Mouse (Mus musculus): ENCODE data around the gene Cmtm6.

Cmtm6 gene

DNA sequence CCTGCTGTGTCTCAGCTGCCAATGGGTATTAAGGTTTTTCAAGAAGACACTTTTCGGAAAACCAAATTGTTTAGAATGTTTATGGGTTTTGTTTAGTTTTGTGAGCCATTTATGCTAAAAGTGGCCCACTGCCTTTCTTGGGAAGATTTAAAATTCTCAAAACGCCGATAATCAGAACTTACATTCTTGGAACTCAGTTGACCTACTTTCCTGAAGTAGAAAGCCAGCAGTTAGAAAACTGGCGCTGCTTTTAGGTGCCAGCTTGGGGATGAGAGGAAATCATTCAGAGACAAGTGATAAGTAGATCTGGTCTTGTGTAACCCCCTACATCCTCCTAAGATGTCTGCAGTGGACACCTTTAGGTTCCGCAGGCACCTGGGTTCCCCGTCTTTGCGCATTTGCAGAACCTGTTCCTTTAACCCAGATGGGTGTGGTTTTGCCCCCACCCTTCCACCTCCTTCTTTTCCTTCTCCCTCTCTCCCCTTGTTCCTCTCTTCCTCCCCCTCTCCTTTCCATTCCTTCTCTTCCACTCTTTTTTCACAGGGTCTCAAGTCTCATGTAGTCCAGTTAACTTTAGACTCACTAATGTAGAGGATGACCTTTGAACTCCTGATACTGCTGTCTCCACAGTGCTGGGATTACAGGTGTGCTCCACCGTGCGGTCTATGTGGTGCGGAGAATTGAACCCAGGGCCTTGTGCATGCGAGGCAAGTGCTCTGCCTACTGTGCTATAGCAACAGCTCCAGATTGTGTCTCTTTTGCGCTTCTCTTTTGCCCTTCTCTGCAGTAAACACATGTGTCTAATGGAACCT, 1.2 kb downstream of the Cmtm6 start:
- no peak for DNase-seq

DNA sequence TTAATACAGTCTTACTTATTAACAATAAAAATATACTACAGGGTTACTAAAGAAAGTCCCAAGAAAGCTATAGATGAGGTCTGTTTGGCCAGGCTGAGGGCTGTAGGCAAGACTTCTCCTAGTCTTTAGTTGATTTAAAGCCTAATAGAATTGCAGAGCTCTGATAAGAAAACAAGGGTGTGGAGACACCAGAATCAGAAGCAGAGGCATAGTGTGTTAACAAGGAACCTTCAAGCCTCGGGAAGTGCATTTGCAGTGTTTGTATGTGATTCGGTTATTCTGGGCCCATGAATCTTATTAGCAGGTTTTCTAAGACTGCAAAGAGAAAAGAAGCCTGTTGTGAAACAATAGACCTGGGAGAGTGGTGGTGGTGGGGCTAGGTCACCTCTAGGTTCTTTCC, 2.3 kb downstream of the Cmtm6 start:
- no peak for DNase-seq

DNA sequence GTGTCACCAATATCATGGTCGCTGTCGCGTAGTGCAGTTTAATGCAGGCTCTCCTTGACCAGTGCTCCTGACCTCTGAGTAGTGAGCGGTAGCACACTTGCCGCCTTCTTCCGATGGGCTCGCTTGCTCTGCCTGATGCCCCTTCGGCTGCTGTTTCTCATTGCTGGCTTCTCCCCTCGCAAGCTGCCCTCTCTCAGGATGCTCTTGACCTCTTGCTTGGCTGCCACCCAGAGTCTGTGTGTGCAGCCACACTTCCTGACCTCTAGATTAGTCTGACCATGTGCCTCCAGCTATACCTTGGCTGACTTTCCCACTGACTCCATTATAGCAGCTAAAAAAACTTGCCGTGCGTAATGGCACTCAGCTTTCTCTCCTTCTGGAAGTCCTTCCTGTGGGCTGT, 5.5 kb downstream of the Cmtm6 start:
- no peak for DNase-seq

DNA sequence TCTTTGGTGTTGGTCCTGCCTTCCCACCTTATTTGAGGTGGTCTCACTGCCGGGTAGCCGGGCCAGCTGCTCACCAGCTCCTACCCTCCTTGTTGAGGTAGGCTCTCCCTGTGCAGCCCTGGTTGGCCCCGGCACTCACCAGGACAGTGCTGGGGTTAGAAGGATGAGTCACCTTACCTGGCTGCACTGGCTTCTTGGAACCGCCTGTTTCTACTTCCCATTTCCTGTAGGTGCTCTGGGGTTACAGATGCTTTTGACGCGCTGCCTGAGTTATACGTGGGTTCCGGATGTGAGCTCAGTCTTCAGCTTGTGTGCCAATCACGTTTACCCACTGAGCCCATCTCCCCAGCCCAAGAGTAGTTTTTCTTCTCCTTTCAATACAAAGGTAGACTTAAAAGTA, 9.4 kb downstream of the Cmtm6 start:
- DNase-seq = no peak

DNA sequence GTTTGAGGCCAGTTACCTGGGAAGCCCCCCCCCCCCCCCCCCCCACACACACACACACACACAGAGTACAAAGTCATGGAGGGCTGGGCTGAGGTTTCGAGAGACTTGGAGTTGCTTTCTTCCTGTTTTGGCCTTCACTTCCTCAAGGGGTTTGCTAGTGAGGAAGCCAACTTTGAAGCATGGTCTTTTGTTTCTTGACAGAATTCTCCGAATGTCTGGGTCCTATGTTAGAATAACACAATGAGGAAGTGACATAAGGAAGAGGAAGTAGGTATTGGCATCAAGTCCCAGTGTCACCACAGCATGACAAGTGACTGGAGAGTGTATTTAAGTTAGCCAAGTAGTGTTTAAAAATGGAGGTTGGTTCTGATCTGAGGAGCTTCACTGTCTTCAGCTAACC, 11.8 kb downstream of the Cmtm6 start:
- DNase-seq = no peak

DNA sequence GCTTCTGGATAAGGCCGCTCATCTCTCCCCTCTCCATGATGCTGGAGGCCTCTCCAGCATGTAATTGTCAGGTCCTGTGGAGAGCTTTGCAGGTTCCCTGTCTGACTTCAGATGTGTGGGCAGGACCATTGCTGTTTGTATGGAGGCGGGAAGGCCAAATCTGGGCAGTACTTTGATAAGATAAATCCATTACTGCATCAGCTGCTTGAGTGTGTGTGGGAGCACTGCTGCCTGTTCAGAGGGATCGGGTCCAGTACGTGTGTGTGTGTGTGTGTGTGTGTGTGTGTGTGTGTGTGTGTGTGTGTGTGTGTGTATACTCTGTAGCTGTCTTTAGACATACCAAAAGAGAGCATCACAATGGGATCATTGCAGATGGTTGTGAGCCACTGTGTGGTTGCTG, 14.2 kb downstream of the Cmtm6 start:
- no peak for DNase-seq

DNA sequence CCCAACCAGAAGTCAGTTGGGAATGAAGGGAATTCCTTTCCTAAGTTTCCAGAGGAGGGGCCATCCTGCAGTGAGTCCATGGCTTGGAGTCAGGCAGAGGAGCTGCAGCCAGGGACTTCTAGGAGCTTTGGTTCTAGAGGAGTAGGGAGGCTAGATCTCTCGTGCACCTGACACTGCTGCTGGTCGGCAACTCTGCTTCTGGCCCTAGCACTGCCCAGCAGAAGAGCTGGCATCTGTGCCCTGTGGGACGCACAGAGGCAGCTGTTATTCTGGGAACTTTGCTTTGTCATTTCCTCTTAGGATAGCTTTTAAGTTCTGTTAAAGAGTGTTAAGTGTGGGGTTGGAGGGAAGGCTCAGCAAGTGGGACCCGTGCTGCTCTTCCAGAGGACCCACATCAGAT, 14.7 kb downstream of the Cmtm6 start:
- DNase-seq = no peak

DNA sequence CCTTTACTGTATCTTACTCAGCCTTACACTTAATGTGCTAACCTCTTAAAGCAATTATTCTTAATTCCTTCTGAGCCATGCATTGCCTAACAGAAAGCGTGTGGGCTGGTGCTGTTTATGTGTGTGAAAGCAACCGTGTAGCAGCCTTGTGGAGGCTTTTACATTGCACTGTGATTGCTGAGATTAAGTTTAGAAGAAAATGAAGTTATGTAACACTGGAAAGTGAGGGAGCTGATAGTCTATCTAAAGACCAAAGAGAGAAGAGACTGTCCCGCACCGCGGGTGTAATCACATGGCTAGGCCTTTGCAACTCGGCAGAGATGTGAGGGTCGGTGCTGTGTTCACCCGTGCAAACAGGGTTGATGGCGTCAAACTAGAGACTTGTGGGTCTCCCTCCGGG, 16.1 kb downstream of the Cmtm6 start:
- no peak for DNase-seq

DNA sequence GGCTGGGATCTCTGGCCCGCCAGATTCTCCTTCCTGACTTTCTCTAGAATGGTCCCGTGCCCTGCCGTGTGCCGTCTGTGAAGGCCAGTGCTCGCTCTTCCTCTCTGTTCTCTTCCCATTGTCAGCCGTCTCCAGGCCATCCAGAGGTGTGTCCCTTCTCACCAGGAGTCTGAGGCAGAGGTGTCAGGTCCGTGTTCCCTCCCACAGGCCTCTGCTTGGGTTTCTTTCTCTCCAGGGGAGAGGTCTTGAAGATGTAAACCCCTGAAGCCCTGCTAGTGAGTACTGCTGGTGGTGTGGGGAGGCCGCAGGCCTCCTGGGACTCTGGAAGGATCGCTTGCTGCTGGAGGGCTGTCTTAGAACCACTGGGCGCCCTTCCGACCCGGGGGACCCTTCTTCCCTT, 16.6 kb downstream of the Cmtm6 start:
- no peak for DNase-seq

DNA sequence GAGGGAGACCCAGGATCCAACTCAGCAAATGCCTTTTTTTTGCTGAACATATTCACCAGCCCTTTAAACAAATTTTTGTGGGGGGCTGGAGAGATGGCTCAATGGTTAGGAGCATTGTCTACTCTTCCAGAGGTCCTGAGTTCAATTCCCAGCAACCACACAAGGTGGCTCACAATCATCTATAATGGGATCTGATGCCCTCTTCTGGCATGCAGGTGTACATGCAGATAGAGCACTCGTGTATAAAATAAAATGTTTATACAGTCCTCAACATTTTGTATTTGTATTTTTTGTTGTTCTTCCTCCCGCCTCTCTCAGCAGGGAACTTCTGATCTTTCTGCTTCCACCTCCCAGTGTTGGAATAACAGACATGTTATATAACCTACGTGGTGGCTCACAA, 20.7 kb downstream of the Cmtm6 start:
- DNase-seq = no peak

DNA sequence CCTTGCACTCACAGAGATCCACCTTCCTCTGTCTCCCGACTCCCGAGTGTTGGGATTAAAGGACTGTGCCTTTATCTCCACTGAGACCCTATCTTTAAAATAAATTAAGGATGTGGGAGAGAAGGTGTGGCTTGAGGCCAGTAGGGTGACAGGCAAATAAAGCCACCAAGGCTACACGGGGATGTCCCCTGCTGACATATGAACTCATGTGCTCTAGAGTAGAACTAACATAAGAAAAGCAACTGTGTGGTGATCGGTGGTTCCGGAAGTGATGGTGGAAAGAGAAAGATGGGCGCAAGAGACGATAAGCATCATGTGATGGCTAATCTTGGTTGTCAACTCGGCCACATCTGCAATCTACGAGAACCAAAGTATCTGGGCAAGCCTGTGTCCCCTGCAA, 21.4 kb downstream of the Cmtm6 start:
- no peak for DNase-seq

DNA sequence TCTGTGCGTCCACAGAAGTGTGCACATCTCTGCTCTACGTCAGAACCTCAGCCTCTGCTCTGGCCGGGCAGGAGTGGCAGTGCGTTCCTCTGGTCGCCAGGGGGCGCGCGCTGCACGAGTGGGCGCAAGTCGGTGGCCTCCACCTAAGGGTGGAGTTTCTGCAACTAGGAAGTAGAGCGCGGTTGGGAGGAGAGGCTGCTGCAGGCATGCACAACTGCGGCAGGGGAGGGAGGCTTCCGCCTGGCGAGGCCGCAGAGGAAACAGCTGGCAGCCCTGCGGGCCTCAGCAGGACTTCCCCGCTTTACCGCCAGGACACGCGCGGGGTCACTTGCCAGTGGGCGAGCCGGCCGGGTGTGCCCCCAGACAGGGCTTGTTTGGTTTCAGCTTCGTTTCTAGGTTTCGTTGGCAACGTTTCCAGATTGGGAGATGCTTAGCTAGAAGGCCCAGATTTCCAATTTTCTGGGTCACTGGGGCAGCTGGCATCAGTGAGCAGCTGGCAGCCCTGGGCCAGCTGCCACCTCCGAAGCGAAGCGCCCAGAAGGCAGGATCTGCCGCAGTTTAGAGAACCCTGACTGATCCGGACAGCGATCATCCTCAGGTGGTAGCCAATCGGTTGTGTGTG, 22.1 kb downstream of the Cmtm6 start:
- peak; percentile 94 to 96 for DNase-seq

DNA sequence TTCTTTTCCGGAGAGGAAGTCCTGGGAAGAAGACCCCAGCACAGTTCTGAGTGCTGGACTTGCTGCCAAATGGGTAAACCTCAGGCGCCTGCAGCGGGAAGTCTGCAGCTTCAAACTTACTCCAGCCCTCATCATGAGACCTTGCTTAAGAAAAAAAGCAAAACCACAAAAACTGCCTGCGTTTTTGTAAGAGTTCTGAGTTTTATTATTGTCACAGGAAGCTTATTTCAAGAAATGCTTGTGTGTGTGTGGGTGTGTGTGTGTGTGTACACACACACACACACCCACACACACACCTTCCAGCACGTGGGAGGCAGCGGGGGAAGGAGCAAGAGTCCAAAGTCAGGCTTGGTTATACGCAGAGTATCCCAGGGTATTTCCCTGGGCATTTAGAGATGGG, 27.4 kb downstream of the Cmtm6 start:
- no peak for DNase-seq

DNA sequence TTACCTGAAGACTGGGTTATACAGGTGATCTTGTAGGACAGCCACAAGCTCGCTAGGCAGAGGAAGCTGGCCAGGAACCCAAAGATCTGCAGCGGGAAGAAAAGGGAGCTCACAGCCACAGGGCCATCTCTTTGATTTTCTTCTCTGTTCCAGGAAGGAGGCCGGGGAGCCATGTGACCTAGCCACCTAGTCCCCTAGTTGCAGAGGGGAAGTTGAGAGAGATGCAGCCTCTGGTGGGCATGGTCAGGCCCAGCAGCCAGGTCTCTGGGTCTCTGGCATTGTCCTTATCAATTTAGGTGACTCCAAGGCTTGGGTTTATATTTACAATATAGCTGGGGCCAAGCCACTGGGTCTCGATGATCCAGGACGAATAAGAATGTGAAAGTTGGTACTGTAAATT, 27.9 kb downstream of the Cmtm6 start:
- DNase-seq = no peak

DNA sequence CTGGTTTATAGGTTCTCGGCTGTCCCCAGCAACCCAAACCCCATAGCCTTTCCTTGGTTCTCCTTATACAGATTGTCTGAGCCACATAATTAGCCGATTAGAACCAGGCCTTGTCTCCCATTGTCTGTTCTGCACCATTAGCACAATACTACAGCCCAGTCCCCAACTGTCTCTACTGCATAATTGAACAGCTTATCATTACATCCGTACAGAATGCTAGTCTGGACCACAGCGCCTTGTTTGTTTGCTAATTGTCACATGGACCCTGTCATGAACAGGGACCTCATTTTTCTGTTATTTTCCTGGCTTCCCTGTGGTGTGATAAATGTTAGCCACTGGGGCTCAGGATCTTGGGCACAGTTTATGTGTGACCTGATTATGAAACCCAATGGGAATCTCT, 29.0 kb downstream of the Cmtm6 start:
- DNase-seq = no peak

DNA sequence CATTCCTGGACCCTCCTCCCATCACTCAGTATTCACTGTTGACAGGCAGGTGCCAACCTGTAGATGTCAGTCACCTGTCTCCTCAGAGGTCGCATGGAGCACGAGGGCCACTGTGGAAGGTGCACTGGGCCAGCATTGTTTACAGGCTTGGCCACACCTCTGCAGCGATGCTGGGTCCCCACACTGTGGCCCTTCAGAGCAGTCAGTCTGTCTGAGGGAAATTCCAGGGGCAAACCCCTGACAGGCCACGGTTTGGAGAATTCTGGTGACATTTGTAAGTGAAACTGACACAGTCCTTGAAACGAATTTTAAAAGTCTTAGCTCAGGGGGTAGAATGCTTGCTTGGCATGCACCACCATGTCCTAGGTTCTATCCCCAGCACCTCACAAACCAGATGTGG, 29.4 kb downstream of the Cmtm6 start:
- DNase-seq = no peak

DNA sequence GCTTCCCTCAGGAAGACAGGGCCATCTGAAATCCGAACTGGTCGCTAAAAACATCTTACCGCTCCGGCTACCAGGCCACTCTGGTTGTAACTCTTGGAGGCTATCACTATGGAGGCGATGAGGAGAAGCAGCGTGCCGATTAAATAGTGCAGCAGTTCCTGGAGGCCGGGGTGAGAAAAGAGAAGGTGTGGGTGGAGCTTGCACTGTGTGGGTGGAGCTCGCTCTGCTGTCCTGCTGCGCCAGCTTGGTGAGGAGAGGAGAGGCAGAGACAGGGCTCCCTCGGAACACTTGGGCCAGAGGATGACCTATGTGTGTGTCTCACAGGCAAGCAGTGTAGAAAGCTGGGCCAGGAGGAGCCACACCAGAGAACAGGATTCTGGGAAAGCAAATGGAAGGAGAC, 30.9 kb downstream of the Cmtm6 start:
- DNase-seq = no peak

DNA sequence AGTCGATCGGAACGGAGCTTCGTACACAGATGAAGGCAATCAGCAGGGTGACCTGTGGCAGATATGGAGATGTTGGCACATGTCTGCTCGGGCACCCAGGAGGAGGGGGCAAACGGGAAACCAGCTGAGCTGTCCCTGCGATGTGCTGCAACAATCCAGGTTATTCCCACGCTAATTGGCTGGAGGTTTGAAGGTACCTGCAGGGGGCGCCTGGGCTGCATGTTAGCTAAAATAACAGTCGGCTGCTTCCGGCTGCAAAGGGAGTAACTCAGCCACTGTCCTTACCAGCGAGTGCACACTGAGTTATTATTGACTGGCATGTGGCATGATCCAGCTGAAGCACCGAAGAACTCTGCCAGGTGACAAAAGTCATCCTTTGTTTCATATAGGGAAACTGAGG, 32.4 kb downstream of the Cmtm6 start:
- peak in 1 of 2 experiments; percentile 59 for DNase-seq

DNA sequence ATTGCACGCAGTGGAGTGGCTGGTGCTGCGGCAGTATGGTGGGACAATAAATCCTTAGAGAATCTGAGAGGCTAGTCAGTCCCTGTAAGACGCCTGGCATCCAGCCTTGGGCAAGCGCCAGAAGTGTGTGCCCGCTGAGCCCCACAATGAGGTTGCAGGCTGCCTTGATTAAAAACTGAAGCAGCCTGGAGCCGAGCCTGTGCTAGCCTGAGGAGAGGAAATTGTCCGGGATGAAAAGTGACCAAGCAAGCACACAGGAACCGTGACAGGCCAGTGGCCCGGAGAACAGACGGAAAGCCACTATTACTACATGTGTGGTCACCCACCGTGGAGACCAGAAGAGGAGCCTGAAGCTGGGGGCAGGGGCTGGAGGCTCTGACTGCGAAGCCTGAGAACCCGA, 36.1 kb downstream of the Cmtm6 start:
- no peak for DNase-seq

DNA sequence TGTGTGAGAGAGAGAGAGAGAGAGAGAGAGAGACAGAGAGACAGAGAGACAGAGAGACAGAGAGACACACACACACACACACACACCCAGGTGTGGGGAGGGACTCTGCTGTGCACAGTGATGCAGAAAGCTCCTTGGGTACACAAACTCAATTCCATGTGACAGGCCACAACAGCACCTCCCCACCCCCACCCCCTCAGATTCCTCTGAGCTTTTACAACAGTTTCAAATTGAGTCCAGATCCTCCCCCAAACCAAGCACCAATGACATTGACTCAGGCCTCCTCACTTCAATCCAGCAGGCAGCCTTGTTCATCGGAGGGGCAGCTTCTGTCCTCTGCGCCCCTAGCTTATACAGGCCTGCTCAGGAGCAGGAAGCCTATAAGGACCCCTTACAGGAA, 36.6 kb downstream of the Cmtm6 start:
- no peak for DNase-seq

DNA sequence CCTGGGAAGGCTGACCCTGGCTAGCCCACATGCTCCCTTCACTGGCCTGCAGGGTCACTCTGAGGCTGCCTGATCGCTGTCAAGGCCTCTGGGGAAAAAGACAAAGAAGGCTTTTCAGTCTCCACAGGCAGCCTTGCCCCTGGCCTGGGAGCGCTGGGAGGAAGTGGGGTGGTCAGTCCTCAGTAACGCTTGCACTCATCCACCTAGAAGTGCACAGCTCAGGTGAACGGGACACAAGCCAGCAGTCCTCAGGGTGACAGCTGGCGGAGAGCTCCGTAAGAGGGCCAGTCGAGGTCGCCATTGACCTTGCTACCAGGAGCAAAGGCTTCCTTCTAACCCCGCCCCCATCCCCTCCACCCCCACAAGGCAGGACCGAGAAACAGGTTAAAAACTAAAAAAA, 37.1 kb downstream of the Cmtm6 start:
- no peak for DNase-seq

DNA sequence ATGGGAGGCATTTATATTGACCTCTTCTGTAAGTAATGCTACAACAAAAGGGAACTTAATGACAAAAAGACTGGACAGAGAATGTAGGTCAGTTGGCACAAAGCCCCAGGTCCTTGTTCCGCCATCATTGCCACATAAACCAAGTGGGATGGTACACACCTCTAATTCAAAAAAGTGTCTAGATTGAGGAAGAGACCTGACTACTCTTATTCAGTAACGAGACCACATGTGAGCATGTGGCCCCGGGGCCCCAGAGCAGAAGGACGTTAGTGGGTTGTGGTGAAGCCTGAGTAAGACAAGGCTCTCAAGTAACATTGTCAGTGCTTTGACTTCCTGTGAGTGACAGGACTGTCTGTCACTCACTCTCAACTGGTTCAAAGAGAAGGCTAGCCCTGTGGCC, 39.3 kb downstream of the Cmtm6 start:
- DNase-seq = no peak

DNA sequence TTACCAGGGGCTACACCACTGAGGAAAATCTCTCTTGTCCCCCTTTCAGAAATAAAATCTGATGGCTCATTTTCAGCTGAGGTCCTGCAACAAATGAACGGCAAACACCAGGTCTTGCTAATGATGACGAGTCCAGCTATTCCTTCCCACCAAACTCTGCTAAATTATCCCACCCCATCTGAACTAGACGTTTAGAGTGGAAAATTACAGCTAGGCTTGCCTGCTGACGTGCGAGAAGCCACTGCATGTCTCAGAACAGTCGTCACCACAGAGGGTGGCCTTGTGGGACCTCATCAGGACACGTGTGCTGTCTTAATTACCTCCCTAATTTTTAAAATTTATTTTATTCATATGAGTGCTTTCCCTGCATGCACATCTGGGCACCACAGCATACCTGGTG, 40.6 kb downstream of the Cmtm6 start:
- DNase-seq = no peak

DNA sequence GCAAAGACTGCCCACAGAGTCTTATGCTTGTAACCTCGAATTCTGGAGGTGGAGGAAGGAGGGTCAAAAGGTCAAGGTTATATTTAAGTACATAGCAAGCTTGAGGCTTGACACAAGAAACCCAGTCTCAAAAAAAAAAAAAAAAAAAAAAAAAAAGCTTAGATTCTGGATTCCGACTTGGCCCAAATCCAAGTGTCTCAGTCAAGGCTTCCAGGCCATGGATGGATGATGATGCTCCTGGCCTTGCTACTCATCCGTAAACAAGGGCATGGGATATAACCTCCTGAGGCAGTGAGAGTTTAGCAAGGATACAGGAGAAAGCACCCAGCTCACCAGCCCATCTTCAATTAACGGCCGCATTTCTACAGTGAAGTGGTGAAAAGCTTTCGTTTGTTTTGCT, 43.7 kb downstream of the Cmtm6 start:
- no peak for DNase-seq

DNA sequence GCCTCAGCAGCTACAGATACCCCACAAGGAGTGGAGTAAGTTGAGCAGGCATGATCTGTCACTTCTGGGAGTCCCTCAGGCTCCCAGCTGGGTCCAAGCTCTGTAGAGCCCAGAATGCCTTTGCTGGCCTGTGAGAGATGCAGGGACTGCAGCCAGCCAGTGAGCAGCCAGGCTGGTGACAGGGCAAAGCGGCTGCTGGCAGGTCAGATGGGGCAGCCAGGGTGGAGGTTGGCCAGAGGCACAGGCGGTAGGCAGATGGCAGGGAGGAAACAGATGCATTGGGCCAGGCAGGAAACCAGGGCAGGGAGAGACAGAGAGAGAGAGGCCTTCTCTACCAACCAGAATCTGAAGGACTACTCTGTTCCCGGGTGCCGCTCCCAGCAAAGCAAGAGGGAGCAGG, 44.4 kb downstream of the Cmtm6 start:
- DNase-seq = no peak

Data from spleen, adult 18-20 months (tissue).